Mouse (Mus musculus) heart, postnatal 0 days (tissue): ENCODE data around the gene Pank4.

Experiments
- CTCF ChIP-seq: IDR thresholded peaks from 2 replicates; pipeline ENCODE4 v1.5.1; 2016; ENCODE audit warnings: antibody characterized with exemption, control low read depth, low read depth
- EP300 ChIP-seq: IDR thresholded peaks from 2 replicates; pipeline ENCODE4 v1.6.1; 2016; ENCODE audit warnings: antibody characterized with exemption, low read depth

- TF ChIP-seq CTCF (no peak), EP300 (no peak)
Measured at GRCm38 (mm10) chr4:155007641-155008040, 43.7 kb downstream of the Pank4 start.
